Mouse (Mus musculus) inflammation-experienced regulatory T-cells, adult 6 months (primary cell): ENCODE measurements around the gene Fxr2. TPM values are rescaled to one million over a fixed set of nuclear protein-coding genes. Genes with fewer than 3 reads are reported as not detected.
"Not testable (repeated sequence)": the region's sequence is repeated elsewhere in the genome, so short reads cannot be mapped to it uniquely, and the experiment has no call there.

Experiments used
- ATAC-seq: one replicate; pipeline ENCODE4 v1.8.0; 2017
- polyA plus RNA-seq, 3 experiments: library from polyadenylated mRNA; unstranded; fragments of 100-300 nt; shearing (Covaris generic); gene quantifications; one replicate each; pipeline ENCODE4 v1.2.1; 2017

Gene Fxr2
- polyA plus RNA-seq, 3 experiments from 2014 or later = 7.6 to 9.3 (median 9.1) TPM

DNA sequence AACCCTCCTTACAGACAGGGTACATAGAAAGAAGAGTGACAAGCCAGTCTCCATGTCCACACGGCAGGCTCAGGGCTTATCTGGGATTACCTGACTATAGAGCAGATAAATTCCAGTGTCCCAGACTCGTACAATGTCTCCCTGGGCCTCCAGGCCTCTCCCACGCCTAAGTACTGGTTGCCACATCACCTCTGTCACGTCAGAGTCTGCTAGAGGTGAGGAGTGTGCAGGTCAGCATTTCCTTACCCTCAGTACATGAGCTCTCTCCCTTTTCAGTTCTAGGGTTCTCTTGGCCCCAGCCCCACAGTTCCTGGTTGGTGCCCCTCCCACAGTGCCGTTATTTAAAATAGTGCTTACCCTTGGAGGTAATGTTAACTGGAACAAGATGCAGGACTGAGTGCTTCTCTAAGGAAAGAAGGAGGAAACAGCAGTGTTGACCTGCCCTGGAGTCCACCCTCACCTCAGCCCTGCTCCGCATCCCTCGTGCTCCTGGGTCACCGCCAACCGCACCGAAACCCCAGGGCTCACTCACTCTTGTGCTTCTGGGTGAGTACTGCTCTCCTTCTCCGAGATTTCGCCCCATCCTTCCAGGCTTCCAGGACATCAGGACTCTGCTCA is 51.4 kb downstream of the Fxr2 start:
- no peak for ATAC-seq

DNA sequence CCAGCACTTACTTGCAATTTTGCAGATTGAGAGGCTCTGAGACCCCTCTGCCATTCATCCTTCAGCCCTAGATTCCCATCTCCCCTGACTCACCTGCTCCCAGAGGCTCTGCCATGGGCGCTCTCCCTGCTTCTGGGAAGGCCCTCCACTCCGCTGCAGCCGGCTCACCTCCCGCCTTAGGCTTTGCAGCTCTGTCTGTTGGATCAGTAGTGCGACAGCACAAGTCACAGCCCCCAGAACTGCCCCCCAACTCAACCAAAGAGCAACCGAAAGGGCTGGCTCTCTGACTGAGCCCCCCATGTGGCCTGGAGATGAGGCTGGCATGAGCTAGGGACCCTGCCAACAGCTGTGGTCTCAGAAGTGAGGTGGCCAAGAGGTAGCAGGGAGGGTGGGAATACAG is 52.1 kb downstream of the Fxr2 start:
- ATAC-seq = no peak

DNA sequence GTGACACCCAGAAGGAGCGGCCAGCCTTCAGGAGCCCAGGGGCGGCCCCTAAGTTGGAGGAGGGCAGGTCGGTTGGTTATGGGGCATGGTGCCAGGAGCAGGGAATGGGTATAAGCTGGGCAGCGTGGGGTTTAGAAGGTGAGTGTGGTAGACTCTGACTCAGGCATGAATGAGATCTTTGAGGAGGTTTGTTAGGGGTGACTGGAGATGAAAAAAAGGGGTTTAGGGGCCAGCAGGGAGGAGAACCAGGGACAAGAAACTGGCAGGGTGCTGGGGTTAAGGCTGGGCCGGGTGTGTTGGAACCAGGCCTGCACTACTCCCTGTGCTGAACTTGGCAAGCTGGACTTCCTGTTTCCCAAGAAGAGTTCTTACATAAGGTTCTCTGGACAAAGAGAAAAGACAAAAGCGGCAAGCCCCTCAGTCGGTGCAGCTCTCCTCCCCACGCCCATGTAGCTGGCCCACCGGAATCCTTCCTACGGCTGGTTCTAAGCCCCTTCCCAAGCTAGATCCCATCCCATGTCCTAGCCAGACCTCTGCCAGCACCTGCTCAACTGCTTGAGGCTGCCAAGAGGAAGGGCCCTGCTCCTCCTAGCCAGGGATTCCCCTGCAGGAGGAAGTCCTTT is 52.8 kb downstream of the Fxr2 start, which contains the start of gene Tnfsf13:
Tnfsf13 (minus strand) TSS at position 259 of the 623 bp plus-strand sequence.
- no peak for ATAC-seq

DNA sequence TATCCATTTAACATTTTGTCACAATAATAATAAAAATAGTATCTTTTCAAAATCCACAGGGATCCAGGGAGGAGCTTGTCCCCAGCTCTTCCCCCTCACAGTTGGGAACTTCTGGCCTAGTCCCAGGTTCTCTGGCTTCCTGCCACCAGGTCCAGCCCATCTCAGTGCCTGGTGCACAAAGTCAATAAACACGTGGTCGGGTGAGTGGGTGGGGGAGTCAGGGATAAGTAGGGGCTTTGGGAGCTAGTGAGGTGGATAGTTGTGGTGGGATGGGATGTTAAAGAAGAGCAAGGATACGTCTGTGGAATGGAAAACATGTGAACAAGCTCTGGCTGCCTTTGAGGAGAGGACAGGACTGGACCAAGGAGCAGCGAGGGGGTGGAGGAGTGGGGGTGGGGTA is 53.6 kb downstream of the Fxr2 start:
- ATAC-seq = no peak

DNA sequence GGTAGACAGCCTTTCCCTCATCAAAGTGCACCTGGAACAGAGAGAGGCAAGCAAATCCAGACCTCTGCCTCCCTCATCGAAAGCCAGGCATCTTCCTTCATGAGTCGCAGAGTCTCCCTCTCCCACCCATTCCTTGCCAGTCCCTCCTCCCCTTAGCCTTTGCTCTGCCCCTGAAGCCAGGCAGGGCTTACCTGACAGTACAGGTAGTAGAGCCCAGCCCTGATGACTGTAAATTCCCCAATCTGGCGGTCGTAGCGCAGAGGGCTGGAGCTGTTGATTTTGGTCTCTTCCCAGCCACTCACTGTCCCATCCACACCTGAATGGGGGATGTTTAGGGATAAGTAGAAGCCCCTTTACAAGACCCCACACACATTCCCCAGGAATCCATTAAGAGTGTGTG is 54.3 kb downstream of the Fxr2 start:
- no peak for ATAC-seq

DNA sequence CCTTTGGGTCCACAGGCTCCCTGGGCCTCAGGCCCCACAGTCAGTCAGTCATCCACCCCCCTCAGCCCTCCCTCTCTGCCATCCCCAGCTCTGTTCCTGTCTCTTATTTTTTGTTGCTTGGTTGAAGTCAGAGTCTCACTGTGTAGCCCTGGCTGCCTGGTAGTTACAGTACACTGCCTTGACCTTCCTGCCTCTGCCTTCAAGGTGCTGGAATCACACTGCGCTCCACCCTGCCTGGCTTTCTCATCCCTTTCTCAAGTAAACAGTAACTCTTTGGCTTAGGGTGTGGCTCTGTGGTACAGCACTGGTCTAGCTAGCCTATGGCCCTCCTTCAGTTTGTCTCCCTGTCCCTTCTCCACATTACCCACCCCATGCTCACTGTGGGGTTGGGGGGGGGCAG is 57.1 kb downstream of the Fxr2 start:
- no peak for ATAC-seq

DNA sequence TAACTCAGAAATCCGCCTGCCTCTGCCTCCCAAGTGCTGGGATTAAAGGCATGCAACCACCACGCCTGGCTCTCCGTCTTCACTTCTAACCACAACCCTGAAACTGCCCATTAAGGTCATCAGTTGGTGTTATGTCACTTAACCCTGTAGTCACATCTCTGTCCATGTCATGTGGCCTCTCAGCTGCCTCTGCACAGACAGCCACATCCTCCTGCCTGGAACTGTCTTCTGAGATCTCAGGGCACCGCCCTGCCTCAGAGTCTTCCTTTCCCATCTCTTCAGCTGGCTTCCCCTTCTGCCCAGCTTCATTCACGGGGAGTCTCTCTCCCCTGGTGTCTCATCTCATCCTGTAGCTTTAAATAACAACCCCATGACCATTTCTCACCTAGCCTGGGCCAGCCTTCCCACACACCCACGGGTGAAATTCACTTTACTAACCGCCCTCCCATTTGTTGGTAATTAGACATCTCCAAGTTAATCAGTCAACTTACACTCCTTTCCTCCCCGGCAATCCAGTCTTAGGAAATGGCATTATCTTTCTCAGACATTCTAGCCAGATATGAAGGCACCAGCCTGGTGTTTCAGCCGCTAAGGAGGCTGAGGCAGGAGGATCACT is 59.5 kb downstream of the Fxr2 start:
- no peak for ATAC-seq

DNA sequence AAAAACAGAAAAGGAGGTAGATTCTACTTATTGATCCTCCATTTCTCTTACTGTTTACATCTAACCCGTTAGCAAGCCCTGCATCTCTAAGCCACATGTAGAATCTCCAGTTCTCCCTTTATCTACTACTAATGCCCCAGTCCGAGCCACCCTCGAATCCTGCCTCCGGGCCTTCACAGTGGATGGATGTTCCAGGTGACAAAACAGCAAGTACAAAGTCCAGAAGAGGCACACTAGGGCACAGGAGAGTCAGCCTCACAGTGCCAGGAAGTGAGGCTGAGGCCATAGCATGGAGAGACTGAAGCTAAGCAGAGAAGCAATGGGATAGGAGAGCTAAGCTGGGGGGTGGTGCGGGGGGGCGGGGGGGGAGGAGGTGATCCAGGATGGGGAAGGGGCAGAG is 60.1 kb downstream of the Fxr2 start:
- ATAC-seq = no peak

DNA sequence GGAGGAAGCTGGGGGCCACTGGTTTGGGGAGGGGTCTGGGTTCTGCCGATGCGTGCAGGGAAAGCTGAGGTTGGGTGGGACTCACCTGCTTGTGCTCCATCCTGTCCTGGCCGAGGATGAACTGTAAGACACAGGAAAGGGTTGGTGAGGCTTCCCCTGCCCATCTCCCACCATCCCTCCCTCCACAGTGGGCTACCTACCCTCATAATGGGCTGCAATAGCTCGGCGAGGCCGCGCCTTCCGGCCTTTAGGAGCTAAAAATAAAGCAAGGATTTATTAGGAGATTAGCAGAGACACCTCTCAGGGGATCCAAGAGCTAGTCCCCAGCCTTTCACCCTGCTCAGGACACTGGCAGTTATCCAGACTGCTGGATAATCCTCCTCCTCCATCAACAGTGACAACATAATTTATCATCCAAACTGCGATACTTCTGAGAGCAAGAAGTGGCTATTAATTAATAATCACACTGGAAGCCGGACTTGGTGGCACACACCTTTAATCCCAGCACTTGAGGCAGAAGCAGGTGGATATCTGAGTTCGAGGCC is 60.7 kb downstream of the Fxr2 start:
- no peak for ATAC-seq

DNA sequence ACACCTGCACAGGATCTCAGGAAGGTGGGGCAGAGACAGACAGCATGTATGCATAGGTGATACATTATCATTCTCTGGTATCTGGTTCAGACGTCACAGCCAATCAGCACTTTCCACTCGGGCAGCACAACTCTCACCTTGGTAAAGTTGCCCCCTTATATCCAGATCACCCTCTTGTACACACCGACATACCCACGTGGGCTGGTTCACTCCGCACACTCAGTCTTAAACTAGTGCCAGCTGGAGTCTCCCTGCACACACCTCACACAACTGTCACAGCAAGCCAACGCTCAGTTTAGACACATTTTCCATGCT is 62.2 kb downstream of the Fxr2 start:
- no peak for ATAC-seq

DNA sequence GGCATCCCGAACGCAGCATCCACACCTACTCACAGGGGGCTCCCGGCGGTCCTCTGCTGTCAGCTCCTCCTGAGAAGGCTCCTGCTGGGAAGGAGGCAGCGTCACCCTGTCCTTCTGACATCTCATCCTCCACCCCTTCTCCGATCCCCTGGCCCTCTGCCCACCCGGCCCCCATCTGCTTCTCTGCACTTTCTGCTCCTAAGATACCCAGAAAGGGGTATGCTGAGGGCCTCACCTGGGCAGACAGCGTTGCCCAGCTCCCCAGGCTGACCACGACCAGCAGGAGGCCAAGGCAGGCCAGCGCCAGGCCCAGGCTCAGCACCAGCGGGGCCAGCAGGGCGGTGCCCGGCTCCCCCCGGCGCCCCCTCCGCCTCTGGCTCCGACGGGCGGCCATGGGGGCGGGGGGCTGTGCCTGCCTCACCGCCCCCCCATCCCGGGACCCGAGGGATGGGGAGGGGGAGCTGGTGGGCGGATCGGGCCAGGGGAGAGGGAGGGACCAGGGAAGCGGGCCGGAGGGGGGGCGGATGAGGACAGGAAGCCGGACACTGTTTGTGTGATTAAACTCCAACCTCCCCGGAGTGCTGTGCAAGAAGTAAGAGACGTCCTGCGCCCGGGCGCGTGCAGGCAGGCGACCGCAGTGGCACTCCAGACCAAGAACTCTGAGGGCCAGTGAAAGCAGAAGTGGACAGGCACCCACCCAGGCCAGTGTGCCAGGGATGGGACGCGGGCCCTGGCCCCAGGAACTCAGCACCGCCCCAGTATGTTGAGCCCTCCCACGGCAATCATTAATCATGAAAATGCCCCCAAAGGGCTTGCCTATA is 62.8 kb downstream of the Fxr2 start, which contains the start of the genes Tnfsf12 and Tnfsfm13:
Tnfsf12 (minus strand) TSS at position 489 of the 821 bp plus-strand sequence.
Tnfsfm13 (minus strand) TSS at position 738 of the 821 bp plus-strand sequence.
- ATAC-seq = no peak

DNA sequence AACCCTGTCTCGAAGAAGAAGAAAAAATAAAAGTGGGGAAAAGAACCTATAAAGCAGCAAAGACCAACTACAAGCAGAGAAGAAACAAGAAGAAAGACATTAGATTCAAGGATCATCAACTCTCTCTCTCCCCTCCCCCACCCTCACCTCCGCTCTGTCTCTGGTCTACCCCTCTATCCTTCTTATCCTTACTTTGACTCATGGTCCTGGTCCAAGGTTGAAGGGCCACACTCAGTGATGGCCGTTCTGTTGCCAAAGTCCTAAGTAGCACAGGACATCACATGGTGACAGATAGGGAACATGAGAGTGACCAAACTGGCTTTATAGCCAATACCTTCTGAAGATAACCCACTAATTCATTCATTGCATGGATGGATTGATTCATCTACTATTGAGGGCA is 64.6 kb downstream of the Fxr2 start:
- no peak for ATAC-seq

DNA sequence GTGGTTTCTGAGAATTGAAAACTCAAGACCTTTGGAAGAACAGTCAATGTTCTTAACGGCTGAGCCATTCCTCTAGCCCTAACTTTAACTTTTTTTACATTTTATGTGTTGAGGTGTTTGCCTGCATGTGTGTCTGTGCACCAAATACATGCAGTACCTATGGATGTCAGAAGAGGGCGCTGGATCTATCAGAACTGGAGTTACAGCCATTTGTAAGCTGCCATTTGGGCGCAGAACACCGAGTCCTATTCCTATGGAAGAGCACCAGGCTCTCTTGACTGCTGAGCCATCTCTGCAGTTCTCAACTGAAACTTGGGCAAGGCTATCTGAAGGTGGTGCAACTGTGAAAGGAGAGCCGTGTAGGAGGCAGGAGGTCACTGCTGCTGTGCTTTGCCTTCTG is 65.8 kb downstream of the Fxr2 start:
- no peak for ATAC-seq

DNA sequence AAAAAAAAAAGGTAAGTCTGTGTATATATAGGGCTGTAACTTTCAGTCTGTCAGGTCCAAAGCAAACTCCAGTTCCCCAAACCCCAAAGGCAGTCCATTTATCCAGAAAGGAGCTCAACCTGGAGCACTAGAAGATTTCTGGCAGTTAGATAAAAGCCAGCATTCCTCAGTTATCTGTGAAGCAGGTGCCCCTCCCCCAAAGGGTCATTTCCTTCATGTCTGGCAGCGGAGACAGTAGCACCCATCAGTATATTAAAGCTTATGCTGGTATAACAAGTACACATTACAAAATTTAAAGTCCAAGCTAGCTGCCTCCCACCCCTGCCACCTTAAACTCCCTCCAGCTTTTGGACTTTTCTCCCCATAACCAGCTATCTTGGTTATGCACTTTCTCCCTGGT is 66.8 kb downstream of the Fxr2 start:
- no peak for ATAC-seq

DNA sequence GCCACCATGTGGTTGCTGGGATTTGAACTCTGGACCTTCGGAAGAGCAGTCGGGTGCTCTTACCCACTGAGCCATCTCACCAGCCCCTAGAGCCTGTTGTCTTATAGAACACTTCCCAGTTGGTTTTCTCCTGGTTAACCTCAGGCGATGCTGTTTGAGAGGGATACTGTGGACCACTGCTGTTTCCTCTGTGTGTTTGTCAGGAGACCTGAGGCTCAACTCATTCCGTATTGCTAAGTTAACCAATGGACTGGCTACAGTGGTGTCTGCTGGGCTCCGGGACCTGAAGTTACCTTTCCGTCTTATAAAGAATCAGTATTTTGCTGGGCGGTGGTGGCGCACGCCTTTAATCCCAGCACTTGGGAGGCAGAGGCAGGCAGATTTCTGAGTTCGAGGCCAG is 70.1 kb downstream of the Fxr2 start:
- not testable (repeated sequence) for ATAC-seq

Other genes starting within 250 kb of the Fxr2 start
- gene Naa38, start 237.5 kb upstream of the Fxr2 start, polyA plus RNA-seq = 100 to 1,000 TPM; 108 to 130 (median 112) TPM
- gene Cyb5d1, start 237.4 kb upstream of the Fxr2 start, polyA plus RNA-seq = 10 to 100 TPM; 13.9 to 20.0 (median 18.4) TPM
- 1 to 10 TPM in 1 of 3 experiments, under 1 TPM in 2; 0.40 to 1.0 (median 0.74) TPM for gene Tmem88, start 234.8 kb upstream of the Fxr2 start, polyA plus RNA-seq
- 10 to 100 TPM; 20.7 to 39.7 (median 35.5) TPM for gene Kdm6b, start 219.3 kb upstream of the Fxr2 start, polyA plus RNA-seq
- under 1 TPM in 1 of 3 experiments, not detected in 2; 0.21 TPM for gene Dnah2, start 83.9 kb upstream of the Fxr2 start, polyA plus RNA-seq
- gene Efnb3, start 72.8 kb upstream of the Fxr2 start, polyA plus RNA-seq = under 1 TPM in 2 of 3 experiments, not detected in 1; 0.11 to 0.22 TPM
- gene Wrap53, start 52.7 kb upstream of the Fxr2 start, polyA plus RNA-seq = 10 to 100 TPM; 22.0 to 32.2 (median 25.7) TPM
- gene Trp53, start 52.6 kb upstream of the Fxr2 start, polyA plus RNA-seq = 100 to 1,000 TPM; 193 to 355 (median 324) TPM
- gene Atp1b2, start 27.0 kb upstream of the Fxr2 start, polyA plus RNA-seq = under 1 TPM in 1 of 3 experiments, not detected in 2; 0.17 TPM
- gene Shbg, start 15.1 kb upstream of the Fxr2 start, polyA plus RNA-seq = under 1 TPM in 1 of 3 experiments, not detected in 2; 0.40 TPM
- gene Sat2, start 11.0 kb upstream of the Fxr2 start, polyA plus RNA-seq = not detected
- gene Sox15, start 22.3 kb downstream of the Fxr2 start, polyA plus RNA-seq = not detected
- 10 to 100 TPM; 30.3 to 55.1 (median 52.5) TPM for gene Mpdu1, start 29.7 kb downstream of the Fxr2 start, polyA plus RNA-seq
- 10 to 100 TPM in 1 of 3 experiments, 1 to 10 TPM in 2; 3.8 to 21.2 (median 4.5) TPM for gene Cd68, start 33.2 kb downstream of the Fxr2 start, polyA plus RNA-seq
- 100 to 1,000 TPM; 156 to 375 (median 178) TPM for gene Eif4a1, start 39.4 kb downstream of the Fxr2 start, polyA plus RNA-seq
- 10 to 100 TPM; 21.8 to 38.0 (median 32.0) TPM for gene Senp3, start 49.1 kb downstream of the Fxr2 start, polyA plus RNA-seq
- gene Tnfsf13, start 52.8 kb downstream of the Fxr2 start, polyA plus RNA-seq = not detected
- gene Tnfsf12, start 62.9 kb downstream of the Fxr2 start, polyA plus RNA-seq = not detected
- gene Tnfsfm13, start 63.1 kb downstream of the Fxr2 start, polyA plus RNA-seq = not detected
- gene Polr2a, start 125.6 kb downstream of the Fxr2 start, polyA plus RNA-seq = 10 to 100 TPM; 27.3 to 28.4 (median 27.7) TPM
- not detected for gene Slc35g3, start 129.0 kb downstream of the Fxr2 start, polyA plus RNA-seq
- gene Zbtb4, start 132.9 kb downstream of the Fxr2 start, polyA plus RNA-seq = 10 to 100 TPM in 2 of 3 experiments, 1 to 10 TPM in 1; 4.3 to 13.9 (median 11.8) TPM
- 1 to 10 TPM; 1.7 to 2.5 (median 1.8) TPM for gene Chrnb1, start 163.0 kb downstream of the Fxr2 start, polyA plus RNA-seq
- gene Fgf11, start 168.9 kb downstream of the Fxr2 start, polyA plus RNA-seq = not detected
- gene Tmem102, start 172.6 kb downstream of the Fxr2 start, polyA plus RNA-seq = not detected
- gene Gm39566, start 182.3 kb downstream of the Fxr2 start, polyA plus RNA-seq = not detected
- not detected for gene Spem2, start 185.5 kb downstream of the Fxr2 start, polyA plus RNA-seq
- gene Spem1, start 189.2 kb downstream of the Fxr2 start, polyA plus RNA-seq = not detected
- 1 to 10 TPM in 2 of 3 experiments, under 1 TPM in 1; 0.60 to 2.5 (median 1.2) TPM for gene Nlgn2, start 204.8 kb downstream of the Fxr2 start, polyA plus RNA-seq
- gene Tmem256, start 205.5 kb downstream of the Fxr2 start, polyA plus RNA-seq = 100 to 1,000 TPM; 124 to 157 (median 131) TPM
- gene Plscr3, start 213.4 kb downstream of the Fxr2 start, polyA plus RNA-seq = 10 to 100 TPM in 2 of 3 experiments, 1 to 10 TPM in 1; 7.3 to 20.2 (median 17.7) TPM
- under 1 TPM in 1 of 3 experiments, not detected in 2; 0.19 TPM for gene Tnk1, start 225.7 kb downstream of the Fxr2 start, polyA plus RNA-seq
- not detected for gene Tmem95, start 245.0 kb downstream of the Fxr2 start, polyA plus RNA-seq
- gene Kctd11, start 248.4 kb downstream of the Fxr2 start, polyA plus RNA-seq = 1 to 10 TPM in 1 of 3 experiments, under 1 TPM in 2; 0.58 to 1.5 (median 0.59) TPM